Mouse (Mus musculus) liver (tissue): ENCODE results near the gene Nlgn2.

ENCODE experiments used
- DNase-seq: peaks from one replicate; pipeline ENCODE4 v3.0.0-alpha.2; 2020; ENCODE audit warnings: mixed read lengths

Gene Nlgn2

DNA sequence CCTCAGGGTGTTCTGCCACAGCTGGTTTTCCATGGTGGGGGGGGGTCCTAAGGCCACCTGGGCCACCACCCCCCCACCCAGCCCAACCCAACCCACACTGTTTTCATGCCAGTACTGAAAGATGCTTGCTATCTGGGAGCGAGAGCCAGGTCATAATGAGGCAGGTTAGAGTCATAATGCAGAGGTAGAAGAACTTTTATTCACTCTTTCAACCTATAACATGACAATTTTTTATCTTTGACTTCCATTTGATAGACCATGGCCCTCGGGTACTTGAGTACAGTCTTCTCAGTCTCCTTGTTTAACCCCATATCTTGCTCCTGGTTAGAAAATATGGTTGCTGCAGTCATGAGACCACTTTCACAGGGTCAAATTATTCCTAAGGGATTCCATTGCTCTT, 19.2 kb downstream of the Nlgn2 start, which contains the start of gene Spem2:
TSS of gene Spem2 (minus strand) at position 101 of the 400 bp plus-strand sequence.
- no peak for DNase-seq

- DNase-seq = no peak
These were observed 21.1 kb downstream of the Nlgn2 start for GRCm38 (mm10) chr11:69816520-69816919.

DNA sequence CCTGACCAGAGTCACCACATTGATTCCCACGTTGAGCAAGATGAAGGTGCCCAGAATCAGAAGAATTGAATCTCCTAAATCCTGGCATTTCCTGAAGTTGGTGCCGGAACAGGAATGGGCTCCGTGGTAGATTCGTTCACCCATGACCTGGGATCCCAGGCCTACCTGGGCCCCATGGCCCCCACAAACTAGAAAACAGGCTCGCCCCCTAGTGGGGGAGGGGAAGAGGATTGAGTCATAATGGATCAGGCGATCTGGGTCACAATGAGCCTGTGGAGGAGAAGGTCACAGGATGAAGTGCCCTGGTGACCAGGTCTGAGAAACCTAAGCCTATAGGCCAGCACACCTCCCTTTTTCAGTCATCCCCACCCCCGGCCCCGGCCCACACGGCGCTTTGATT, 22.4 kb downstream of the Nlgn2 start, which contains the start of gene Gm39566:
TSS of gene Gm39566 (minus strand) at position 144 of the 400 bp plus-strand sequence.
- DNase-seq = no peak

DNA sequence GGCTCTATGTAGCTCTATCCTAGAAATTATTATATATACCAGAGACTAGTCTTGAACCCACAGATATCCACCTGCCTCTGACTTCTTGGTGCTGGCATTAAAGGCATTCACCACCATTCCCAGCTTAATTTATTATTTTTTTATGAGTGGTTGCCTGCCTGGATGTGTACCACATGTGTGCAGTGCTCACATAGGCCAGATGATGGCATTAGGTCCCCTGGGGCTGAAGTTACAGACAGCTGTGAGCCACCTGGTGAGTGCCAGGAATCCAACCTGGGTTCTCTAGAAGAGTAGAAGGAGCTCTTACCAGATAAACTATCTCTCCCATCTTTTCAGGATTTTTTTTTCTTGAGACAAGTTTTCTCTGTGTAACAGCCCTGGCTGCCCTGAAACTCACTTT, 27.3 kb downstream of the Nlgn2 start:
- no peak for DNase-seq

DNA sequence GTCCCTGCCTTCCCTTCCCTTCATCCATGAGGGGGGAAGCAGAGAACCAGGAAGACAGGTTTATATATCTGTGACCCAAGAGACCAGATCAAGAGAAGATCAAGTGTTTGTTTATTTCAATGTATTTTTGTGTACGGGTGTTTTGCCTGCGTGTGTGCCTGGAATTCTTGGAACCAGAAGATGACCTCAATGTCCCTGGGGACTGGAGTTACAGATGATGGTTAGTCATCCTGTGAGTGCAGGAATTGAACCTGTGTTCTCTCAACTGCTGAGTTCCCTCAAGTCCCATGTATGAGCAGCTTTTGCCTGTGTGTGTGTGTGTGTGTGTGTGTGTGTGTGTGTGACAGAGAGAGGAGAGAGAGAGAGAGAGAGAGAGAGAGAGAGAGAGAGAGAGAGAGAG, 29.9 kb downstream of the Nlgn2 start:
- DNase-seq = no peak

DNA sequence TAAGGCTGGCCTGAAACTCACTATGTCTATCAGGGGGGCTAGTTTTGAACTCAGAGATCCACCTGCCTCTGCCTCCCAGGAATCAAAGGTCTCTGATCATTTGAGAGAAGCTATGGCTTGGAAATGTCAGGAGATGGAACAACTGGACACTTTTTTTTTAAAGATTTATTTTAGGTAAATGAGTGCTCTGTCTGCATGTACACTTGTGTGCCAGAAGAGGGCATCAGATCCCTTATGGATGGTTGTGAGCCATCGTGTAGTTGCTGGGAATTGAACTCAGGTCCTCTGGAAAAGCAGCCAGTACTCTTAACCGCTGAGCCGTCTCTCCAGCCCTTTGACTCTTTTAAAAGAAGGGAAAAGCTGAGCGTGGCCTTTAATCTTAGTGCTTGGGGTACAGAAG, 31.2 kb downstream of the Nlgn2 start:
- DNase-seq = no peak

GRCm38 (mm10) chr11:69804972-69805909, 32.3 kb downstream of the Nlgn2 start, which contains the start of gene Tmem102:
Gene Tmem102 (minus strand): TSS chr11:69805624.
- no peak for DNase-seq

- no peak for DNase-seq
These were observed 33.0 kb downstream of the Nlgn2 start for GRCm38 (mm10) chr11:69804652-69804940.

DNA sequence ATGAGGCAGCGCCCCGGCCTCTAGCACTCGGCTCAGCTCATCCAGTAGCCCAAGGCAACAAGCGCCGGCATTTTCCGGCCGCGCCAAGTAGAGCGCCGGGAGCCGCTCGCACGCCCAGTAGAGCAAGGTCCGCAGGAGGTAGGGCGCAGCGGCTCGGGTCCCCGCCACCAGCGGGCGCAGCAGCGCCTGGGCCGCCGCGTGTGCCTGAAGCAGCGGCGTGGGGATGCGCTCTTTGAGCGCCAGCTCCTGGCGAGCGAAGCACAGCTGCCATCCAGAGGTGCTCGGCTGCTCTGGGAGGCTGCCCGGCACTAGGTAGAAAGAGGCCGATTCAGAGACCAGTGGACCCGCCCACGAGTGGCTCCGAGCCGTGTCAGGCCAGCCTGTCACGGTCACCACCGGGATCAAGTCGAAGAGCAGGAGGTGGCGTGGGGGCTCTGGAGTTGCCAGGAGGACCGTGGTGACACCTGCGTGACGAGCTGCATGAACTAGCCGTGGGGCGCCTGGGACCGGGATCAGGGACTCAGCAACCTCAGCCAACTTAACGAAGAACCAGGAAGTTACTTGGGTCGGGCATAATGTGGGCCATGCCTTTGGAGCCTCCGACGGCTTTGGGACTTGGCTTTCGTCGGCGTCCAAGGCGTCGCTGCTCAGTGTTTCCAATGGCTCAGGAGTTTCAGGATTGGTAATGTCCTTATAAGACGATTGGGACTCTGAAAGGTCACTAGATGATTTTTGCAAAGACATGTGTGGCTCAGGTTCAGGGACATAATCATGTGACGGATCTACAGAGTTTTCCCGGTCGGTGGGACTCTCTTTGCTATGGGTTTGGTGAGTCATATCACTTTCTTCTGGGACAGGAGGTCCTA, 33.6 kb downstream of the Nlgn2 start:
- DNase-seq = peak; percentile 76

GRCm38 (mm10) chr11:69803328-69803727, 34.3 kb downstream of the Nlgn2 start:
- no peak for DNase-seq

DNA sequence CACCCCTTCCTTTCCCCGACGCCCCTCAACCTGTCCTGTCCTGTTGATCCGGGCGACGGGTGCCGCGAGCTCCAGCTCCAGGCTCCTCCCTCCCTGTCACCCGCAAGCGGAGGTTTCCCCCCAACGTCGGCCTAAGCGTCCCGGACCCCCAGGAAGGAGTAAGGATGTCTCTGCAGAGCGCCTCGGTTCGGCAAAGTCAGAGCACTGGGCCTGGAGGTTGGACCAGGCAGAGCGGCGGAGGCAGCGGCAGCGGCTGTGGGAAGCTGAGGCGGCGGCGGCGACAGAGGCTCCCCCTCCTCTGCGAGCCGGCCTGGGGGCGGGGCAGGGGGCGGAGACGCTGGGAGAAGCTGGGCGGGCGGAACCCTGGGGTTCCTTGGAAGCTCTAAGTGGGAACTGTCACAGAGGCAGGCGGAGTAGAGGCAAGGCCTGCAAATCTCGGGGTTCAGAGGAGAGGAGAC, 34.9 kb downstream of the Nlgn2 start:
- peak; percentile 83 for DNase-seq

GRCm38 (mm10) chr11:69801379-69801977, 36.1 kb downstream of the Nlgn2 start, which contains the start of gene Fgf11:
Gene Fgf11 (minus strand): TSS chr11:69801857.
- no peak for DNase-seq

DNA sequence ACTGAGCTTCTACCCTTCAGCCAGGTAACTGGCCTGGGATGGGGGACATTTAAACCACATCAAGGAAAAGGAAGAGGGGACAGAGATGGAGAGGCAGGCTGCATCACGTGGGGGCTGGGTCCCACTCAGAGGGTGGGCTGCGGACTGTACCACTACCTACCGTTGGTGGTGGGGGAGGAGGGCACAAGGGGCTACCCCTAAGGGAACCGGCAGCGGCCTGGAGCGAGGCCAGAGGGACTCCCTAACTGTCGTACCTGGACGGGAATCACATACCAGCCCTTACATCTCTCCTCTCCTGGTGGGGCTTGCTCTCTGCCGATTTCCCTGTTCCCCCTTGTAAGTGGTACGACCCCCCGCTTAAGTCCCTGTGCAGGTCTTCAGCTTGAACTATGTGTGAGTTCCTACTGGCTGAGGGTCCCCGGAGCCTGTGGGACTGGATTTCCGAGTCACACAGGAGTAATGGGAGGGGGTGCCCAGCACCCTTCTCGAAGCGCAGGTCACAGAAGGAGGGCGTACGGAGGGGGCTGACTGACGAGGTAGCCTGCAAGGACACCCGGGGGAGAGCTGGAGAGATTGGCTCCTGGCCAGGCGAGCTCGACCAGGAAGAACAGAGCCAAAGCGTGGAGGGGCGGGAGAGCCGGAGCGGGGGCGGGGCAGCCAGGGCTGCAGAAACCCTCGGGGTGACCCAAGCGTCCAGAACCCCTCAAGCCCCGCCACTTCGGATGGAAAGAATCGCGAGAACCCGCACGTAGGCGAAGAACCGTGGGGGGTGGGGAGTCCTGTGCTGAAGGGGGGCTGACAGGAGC, 37.0 kb downstream of the Nlgn2 start:
- DNase-seq = peak; percentile 60

GRCm38 (mm10) chr11:69800138-69800391, 37.5 kb downstream of the Nlgn2 start:
- DNase-seq = peak; percentile 29

DNA sequence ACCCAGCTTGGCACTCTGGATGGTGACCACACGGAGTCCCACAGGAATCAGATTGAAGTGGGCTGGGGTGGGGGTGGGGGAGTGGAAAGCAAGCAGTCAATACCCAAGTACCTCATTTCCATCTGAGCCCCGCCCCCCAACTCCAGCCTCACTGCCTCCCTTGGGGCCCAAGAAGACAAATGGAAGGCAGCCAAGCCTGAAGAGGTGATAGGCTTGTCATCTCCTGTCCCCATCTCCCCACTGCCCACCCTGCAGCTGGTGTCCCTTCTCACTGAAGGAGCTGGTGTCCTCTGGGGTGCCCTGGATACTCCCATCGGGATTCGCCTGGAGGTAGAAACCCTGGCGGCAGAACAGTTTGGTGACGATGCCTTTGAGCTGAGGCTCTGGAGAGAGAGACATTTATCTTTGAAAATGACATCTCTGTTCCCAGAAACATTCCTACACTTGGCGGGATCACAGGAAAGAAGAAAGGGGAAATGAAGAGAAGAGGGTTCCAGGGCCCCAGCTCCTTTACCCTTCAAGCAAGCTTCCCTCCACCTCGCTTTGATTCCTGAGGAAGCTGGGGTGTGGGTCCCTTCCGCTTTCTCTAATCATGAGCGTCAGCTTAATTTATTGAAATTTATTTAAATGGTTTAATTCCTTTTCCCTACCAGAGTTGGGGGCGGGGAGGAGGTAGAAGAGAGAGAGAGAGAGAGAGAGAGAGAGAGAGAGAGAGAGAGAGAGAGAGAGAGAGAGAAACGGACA, 38.0 kb downstream of the Nlgn2 start:
- DNase-seq = no peak

DNA sequence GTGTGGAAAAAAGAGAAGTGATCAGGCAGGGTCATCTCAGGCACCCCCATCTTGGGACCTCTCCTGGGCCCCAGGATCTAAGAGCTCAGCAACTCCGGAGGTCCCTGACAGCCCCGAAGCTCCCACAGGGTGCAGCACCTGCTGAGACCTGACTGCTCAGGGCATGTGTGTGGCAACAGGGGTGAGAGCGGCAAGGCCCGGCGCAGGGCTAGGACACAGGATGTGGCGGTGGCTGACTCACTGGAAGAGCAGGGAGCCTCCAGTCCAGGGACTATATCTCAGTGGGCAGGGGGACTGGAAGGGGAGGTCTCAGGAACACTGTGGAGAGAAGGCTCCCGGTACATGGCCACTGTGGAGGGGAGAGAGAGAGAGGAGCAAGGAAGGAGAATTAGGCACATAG, 39.7 kb downstream of the Nlgn2 start:
- DNase-seq = no peak

- no peak for DNase-seq
These were observed 41.6 kb downstream of the Nlgn2 start for GRCm38 (mm10) chr11:69795983-69796435.

GRCm38 (mm10) chr11:69795168-69795982, 42.2 kb downstream of the Nlgn2 start, which contains the start of gene Chrnb1:
Gene Chrnb1 (minus strand): TSS chr11:69795943.
- peak; percentile 98 for DNase-seq

DNA sequence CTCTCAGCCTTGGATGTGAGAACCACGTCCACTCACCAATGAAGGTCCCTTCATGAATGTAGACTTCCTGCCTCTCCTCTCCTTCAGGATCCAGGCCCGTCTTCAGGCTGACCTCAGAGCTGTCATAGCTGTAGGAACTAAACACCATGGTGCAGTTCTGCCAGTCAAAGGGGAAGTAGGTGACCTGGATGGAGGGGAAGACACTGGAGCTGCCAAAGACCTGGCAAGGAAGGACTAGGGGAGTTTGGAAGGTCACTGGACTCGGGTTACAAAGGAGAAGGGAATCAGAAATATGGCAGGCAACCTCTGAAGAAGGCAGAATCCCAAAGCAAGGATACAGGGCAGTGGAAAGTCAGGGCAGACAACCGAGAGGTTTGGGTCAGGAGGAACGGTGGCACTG, 44.2 kb downstream of the Nlgn2 start:
- no peak for DNase-seq

DNA sequence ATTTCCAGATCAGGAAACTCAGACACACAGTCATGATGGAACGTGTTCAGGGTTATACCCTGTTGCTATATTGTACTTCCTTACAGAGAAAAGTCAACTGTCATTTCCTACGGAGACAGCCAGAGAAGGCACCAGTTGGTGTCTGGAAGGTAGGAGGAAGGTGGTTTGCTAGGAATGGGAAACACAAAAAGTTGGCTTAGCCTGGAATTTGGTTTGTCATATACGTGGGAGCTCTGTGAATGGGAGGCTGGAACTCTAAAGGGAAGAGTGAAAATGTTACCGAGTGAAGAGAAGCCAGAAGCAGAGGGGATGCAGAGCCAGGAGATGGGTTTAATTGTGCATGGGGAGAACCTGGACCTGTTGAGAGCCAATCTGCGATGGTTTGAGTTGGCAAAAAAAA, 46.2 kb downstream of the Nlgn2 start:
- DNase-seq = no peak

GRCm38 (mm10) chr11:69789431-69789830, 48.2 kb downstream of the Nlgn2 start:
- no peak for DNase-seq
